Mouse (Mus musculus) stomach, postnatal 0 days (tissue): ENCODE measurements at regions not wholly inside any gene's neighbourhood (a gene's known extent, or its start where the extent isn't known, plus 50 kb on each side); places are given as distances from the start of the nearest gene placed in this dataset.

ENCODE experiments used
- CTCF ChIP-seq: IDR thresholded peaks from 2 replicates; pipeline ENCODE4 v1.5.1; 2016; ENCODE audit warnings: antibody characterized with exemption, low read depth, mild to moderate bottlenecking, moderate library complexity
- EP300 ChIP-seq: optimal IDR thresholded peaks from 2 replicates; pipeline ENCODE3; 2016; ENCODE audit warnings: antibody characterized with exemption

DNA sequence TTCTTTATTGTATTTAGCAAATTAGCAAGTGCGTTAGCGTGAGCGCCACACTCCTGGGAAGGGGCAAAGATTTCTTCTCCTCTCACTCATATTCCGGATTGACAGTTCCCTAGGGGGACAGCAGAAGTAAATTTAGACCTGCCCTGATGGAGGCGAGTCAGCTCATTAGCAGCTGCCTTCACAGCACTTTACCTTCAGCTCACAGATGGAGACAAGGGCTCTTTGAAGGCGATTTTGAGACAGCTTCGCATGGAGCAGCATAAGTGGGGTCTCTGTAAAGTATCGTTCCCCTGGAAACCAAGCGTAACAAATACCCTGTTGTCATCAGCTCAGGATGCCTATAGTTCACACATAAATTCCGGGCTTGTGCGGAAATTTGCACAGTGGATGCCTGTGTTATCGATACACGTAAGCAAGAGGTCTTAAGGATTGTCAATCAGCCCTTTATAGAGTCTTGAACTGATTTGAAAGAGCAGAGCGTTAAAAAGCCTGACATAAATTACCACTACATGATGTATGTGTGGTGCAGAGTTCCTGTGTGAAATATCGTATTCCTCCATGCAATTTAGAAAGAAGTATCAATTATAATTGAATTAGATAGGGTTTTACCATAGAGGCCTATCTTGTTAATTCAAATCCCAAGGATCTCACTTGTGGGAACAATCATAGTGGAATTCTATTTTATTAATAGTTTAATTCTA is 86.6 kb upstream of the Tmprss15 start:
- TF ChIP-seq CTCF (no peak), EP300 (no peak)
